Mouse (Mus musculus) brain, embryonic 14.5 days (tissue): Measurements from ENCODE around the gene Lgals2.

Experiments
- CTCF ChIP-seq: fragments of 200-500 bp; IDR thresholded peaks from 2 replicates; pipeline ENCODE4 v1.5.1; 2012; ENCODE audit warnings: inconsistent platforms, mild to moderate bottlenecking, moderate library complexity, borderline replicate concordance; ENCODE audit not compliant: insufficient read depth, insufficient read length; ENCODE audit errors: extremely low read depth
- POLR2A ChIP-seq: fragments of 200-500 bp; IDR thresholded peaks from 2 replicates; pipeline ENCODE4 v1.6.1; 2012; ENCODE audit warnings: mild to moderate bottlenecking, inconsistent platforms, borderline replicate concordance; ENCODE audit not compliant: poor library complexity, insufficient read depth, insufficient read length, severe bottlenecking; ENCODE audit errors: extremely low read depth

DNA sequence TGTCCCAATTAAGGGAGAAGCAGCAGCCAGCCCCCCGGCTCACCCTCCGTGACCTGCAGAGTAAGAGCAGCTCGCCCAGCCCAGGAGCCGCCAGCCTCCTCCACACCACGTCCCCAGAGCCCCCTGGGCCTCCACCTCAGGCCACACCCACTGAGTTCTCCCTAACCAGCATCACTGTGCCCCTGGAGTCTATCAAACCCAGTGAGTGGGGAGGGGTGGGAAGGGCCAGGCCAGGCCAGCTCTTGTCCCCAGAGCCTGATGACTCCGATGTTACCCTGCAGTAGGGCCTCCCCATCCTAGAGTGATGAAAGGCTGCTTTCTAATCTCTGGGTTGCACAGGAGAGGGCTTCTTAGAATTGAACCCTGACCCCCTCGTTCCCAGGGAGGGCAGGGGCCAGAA lies 37.1 kb upstream of the Lgals2 start:
- TF ChIP-seq CTCF (no peak), POLR2A (no peak)
